Comparison of ENCODE assay signal across 10 mouse cellular contexts in the genomic region with DNA sequence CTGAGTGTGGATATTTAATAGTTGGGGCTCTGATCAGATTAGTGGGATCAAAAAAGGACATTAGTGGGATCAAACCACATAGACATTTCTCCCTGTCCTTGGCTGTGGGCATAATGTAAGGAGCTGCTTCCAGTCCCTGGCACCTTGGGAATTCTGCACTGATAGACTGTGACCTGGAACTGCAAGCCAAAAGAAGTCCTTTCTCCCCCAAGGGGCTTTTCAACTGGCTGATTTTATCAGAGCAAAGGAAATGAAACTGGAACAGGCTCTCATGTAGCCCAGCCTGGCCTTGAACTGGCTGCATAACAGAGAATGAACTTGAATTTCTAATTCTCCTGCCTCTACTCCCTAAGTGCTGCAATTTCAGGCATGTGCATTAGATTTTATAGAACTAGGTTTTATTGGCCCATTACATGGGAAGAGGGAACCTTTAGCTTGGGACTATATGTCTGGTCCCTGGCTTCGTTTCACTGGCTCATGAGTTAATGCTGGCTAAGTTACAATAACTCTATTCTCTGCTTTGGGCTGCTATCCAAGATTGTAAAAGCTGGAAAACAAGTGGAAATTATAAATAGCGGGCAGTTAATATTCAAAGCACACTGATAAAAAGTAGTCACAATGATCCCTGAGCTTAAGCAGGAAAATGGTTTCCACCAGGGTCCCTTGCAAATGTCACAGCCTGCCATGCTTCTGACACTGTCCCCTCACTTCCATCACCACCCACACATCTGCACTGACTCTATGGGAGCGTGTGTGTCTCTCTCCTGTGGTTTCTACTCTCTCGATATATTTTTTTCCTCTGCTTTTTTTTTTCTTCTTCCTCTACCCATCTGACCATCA.
DNase-seq lines count a peak whose midpoint lies in the region; ATAC-seq and TF ChIP-seq lines count a peak whose summit lies in the region.
"Had no signal": no experiment of that assay in that cellular context is flagged by ENCODE, and none has a peak within 500 bp of the region (broad histone marks: within the 10 kb centered on the region; RNA-seq: fewer than 3 reads in every experiment).

No protein-coding gene starts in this region.

- H3K27ac ChIP-seq in heart, embryonic 12.5 days (ENCODE audit: poor library complexity, severe bottlenecking), result no peak overlapping the region
- peak overlapping the region; percentile 84 for H3K27ac ChIP-seq in cortical plate, adult 2 months (ENCODE audit: insufficient read depth, low read length)
- H3K27ac ChIP-seq: neural tube, embryonic 12.5 days had no signal

- peak; percentile 25 to 31 for DNase-seq in heart, adult 18-20 months
- peak; percentile 44 for DNase-seq in layer of hippocampus, adult 11-12 months (ENCODE audit: low spot score)
- DNase-seq in layer of hippocampus, postnatal 25 days (ENCODE audit: extremely low spot score in 1 of 2, low spot score in 1 of 2), result no peak
- peak; percentile 10 for DNase-seq in A20 (ENCODE audit: low read depth, low spot score)
- no peak for DNase-seq in yolk sac, embryonic 10.5 days (ENCODE audit: low spot score)
- no peak for DNase-seq in thymus, postnatal 36 days
- DNase-seq: thymus, postnatal 4 days had no signal

- no peaks in the 10 kb centered on the region for H3K27me3 ChIP-seq in heart, embryonic 12.5 days (replicated peaks)
- H3K27me3 ChIP-seq: neural tube, embryonic 12.5 days had no signal

- ATAC-seq in heart, embryonic 12.5 days (ENCODE audit: insufficient number of reproducible peaks, low FRiP score), result no peak

- H3K9ac ChIP-seq in heart, embryonic 12.5 days, result no peak overlapping the region
- H3K9ac ChIP-seq: neural tube, embryonic 12.5 days had no signal

- TF ChIP-seq POLR2A in cortical plate, adult 2 months (IDR thresholded peaks at IDR 0.05; ENCODE audit: extremely low read depth, insufficient read depth, low read length), result no peak

- no peak for TF ChIP-seq CTCF in cortical plate, adult 2 months (IDR thresholded peaks at IDR 0.05; ENCODE audit: extremely low read depth, insufficient read depth, low read length)

- H3K36me3 ChIP-seq in heart, embryonic 12.5 days, result no peaks in the 10 kb centered on the region
- H3K36me3 ChIP-seq: neural tube, embryonic 12.5 days had no signal

- 0 out of 2 replicates have a peak, but pooled peaks cover 6% of the 10 kb centered on the region for H3K4me1 ChIP-seq in heart, embryonic 12.5 days (replicated peaks)
- peaks cover 4% of the 10 kb centered on the region for H3K4me1 ChIP-seq in cortical plate, adult 2 months (ENCODE audit: control insufficient read depth, insufficient read depth, low read length)
- H3K4me1 ChIP-seq: neural tube, embryonic 12.5 days had no signal

- no peak overlapping the region for H3K4me2 ChIP-seq in heart, embryonic 12.5 days
- H3K4me2 ChIP-seq: neural tube, embryonic 12.5 days had no signal

- H3K4me3 ChIP-seq in heart, embryonic 12.5 days, result no peak overlapping the region
- H3K4me3 ChIP-seq in cortical plate, adult 2 months (ENCODE audit: insufficient read depth, low read length), result no peak overlapping the region
- H3K4me3 ChIP-seq: neural tube, embryonic 12.5 days had no signal

- WGBS in heart, embryonic 12.5 days, result 53% methylated on average over 4 of the region's 4 CpGs

- H3K9me3 ChIP-seq in heart, embryonic 12.5 days (replicated peaks), result no peaks in the 10 kb centered on the region
- H3K9me3 ChIP-seq: neural tube, embryonic 12.5 days had no signal

Comparison
In these comparisons a context has a peak if more than half of its experiments do, and no peak if none do; other contexts are left out.
1. DNase-seq: peak in heart, adult 18-20 months (2 of 2), layer of hippocampus, adult 11-12 months (single experiment) and A20 (single experiment); none in layer of hippocampus, postnatal 25 days (0 of 2), yolk sac, embryonic 10.5 days (single experiment) and thymus, postnatal 36 days (0 of 2).